Mouse (Mus musculus) forebrain, embryonic 14.5 days (tissue): ENCODE measurements at regions not wholly inside any gene's neighbourhood (a gene's known extent, or its start where the extent isn't known, plus 50 kb on each side); places are given as distances from the start of the nearest gene placed in this dataset.
A peak's percentile ranks its signal among the peaks of the same experiment; 100 is the strongest.

Experiments used
- ATAC-seq: fragments of 200-750 bp; cut with Nextera tagmentation; 2 replicates; pipeline ENCODE4 v1.8.0; 2017; ENCODE audit warnings: mild to moderate bottlenecking, moderate library complexity
- DNase-seq: peaks from one replicate; pipeline ENCODE4 v3.0.0-alpha.2; 2015; ENCODE audit warnings: low spot score
- H3K27ac ChIP-seq: fragments of 300-500 bp; sonication (generic); 2 replicates; pipeline ENCODE4 v1.5.1; 2014; ENCODE audit warnings: low read depth, mild to moderate bottlenecking, control low read depth, low read length, moderate library complexity
- H3K27me3 ChIP-seq: fragments of 300-500 bp; sonication (generic); replicated peaks from 2 replicates; pipeline ENCODE4 v1.6.1; 2014; ENCODE audit warnings: low read length, control low read depth, mixed read lengths; ENCODE audit not compliant: control insufficient read depth, insufficient read depth
- H3K36me3 ChIP-seq: fragments of 300-500 bp; sonication (generic); 2 replicates; pipeline ENCODE4 v1.6.1; 2014; ENCODE audit warnings: low read length, control low read depth; ENCODE audit not compliant: control insufficient read depth, insufficient read depth
- H3K4me1 ChIP-seq: fragments of 300-500 bp; sonication (generic); 2 replicates; pipeline ENCODE4 v1.6.1; 2014; ENCODE audit warnings: antibody characterized with exemption, low read length, control low read depth; ENCODE audit not compliant: control insufficient read depth, insufficient read depth
- H3K4me2 ChIP-seq: fragments of 300-500 bp; sonication (generic); 2 replicates; pipeline ENCODE4 v1.6.1; 2014; ENCODE audit warnings: mild to moderate bottlenecking, control low read depth, low read length
- H3K4me3 ChIP-seq: fragments of 300-500 bp; sonication (generic); 2 replicates; pipeline ENCODE4 v1.5.1; 2014; ENCODE audit warnings: low read depth, low read length, control low read depth
- H3K9ac ChIP-seq: fragments of 300-500 bp; sonication (generic); 2 replicates; pipeline ENCODE4 v1.6.1; 2014; ENCODE audit warnings: mild to moderate bottlenecking, low read length, control low read depth, moderate library complexity
- H3K9me3 ChIP-seq: fragments of 300-500 bp; sonication (generic); replicated peaks from 2 replicates; pipeline ENCODE4 v1.6.1; 2016; ENCODE audit warnings: low read length, control low read depth, mixed read lengths; ENCODE audit not compliant: control insufficient read depth
- WGBS: fragments of 180-500 bp; shearing (Covaris S2); extraction: QIAGEN DNeasy Blood & Tissue Kit; methylation state at CpG from one replicate; pipeline ENCODE4 v1.1.7; 2014; 5-methylcytosine and 5-hydroxymethylcytosine counted together

DNA sequence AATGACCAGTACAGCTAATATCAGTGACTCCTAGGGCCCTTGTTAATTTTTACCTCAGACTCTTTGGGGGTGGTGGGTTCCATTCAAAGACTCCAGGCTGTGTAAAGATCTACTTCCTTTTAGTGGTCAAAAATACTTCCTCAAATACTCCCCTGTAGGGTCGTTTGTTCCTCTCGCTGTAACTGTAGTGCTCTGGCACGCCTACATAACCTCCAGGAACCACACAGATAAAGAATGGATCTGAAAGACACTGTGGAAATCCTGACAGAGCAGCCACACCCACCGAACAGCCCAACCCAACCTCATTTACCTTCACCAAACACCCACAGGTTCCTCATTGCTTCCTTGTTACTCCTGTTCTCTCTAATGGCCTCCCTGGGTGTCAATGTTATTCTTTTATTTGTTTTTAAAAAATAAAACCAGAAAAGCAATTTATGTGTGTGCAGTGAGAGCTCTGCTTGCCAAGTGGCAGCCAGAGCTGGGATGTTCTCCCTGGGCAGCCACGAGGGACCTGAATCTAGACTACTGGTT is 119.7 kb downstream of the Mtx3 start:
- no peak overlapping the region for H3K27ac ChIP-seq
- H3K4me1 ChIP-seq = no peaks in the 10 kb centered on the region
- ATAC-seq (no peak), DNase-seq (no peak)
- no peak overlapping the region for H3K9ac ChIP-seq
- H3K27me3 ChIP-seq = no peaks in the 10 kb centered on the region
- H3K9me3 ChIP-seq = no peaks in the 10 kb centered on the region
- no peaks in the 10 kb centered on the region for H3K36me3 ChIP-seq
- WGBS = 80% methylated on average over 5 of the region's 5 CpGs
- no peak overlapping the region for H3K4me3 ChIP-seq
- H3K4me2 ChIP-seq = no peak overlapping the region

DNA sequence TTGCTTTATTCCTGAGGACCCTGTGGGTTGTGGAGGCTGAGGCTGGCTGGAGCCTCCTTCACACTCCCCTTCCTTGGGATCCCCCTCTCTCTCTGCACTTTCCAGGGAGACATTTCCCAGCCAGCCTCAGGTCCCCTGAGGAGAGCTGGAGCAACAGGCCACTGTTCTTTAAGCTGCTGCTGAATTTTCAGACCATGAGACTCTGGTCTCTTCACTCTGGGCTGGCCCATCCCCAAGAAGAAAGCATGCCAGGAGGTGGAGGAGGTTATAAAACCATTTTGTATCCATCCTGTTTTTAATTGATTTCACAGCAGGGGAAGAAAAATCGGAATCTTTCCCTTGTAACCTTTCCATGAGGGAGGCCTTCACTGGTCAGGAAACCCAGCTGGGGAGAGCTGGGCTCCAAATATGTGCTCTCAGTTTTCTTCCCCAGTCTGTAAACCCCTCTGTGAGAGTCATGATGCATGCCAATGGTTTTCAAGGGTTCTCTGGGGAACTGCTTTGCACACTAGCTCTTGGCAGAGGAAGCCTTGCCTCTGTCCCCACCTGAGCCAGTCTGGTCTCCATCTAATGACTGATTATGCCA is 122.6 kb downstream of the Mtx3 start:
- 50% methylated on average over 1 of the region's 1 CpGs for WGBS
- ATAC-seq (no peak), DNase-seq (no peak)
- Histone ChIP-seq H3K27ac (no peak overlapping the region), H3K9ac (no peak overlapping the region), H3K4me2 (no peak overlapping the region), H3K4me1 (no peaks in the 10 kb centered on the region), H3K4me3 (no peak overlapping the region), H3K9me3 (no peaks in the 10 kb centered on the region), H3K36me3 (no peaks in the 10 kb centered on the region), H3K27me3 (no peaks in the 10 kb centered on the region)

DNA sequence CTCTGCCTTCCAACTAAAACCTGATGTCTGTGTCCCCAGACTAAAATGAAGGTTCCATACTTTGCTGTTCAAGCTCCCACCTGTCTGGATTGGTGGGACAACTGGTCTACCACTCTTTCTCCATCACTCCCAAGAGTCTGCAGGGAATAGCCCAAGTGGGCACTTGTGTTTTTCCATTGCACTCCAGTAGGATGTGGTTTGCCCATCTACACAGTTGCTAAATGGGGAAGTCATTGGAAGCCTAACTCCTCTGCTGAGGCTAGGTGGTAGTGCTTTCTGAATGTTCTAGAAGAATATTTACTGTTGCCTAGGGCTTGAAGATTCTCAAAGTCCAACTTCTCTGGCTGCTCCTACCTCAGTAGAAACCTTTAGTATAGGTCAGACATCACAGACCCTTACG is 125.0 kb downstream of the Mtx3 start:
- Histone ChIP-seq H3K4me2 (no peak overlapping the region), H3K36me3 (no peaks in the 10 kb centered on the region), H3K4me3 (no peak overlapping the region), H3K9me3 (no peaks in the 10 kb centered on the region), H3K27ac (no peak overlapping the region), H3K27me3 (no peaks in the 10 kb centered on the region), H3K9ac (no peak overlapping the region), H3K4me1 (no peaks in the 10 kb centered on the region)
- DNase-seq (no peak), ATAC-seq (no peak)
- 87% methylated on average over 1 of the region's 1 CpGs for WGBS

GRCm38 (mm10) chr13:92972891-92973290 is 128.3 kb downstream of the Mtx3 start:
- Histone ChIP-seq H3K36me3 (no peaks in the 10 kb centered on the region), H3K9ac (no peak overlapping the region), H3K27me3 (no peaks in the 10 kb centered on the region), H3K4me3 (no peak overlapping the region), H3K9me3 (no peaks in the 10 kb centered on the region), H3K27ac (no peak overlapping the region), H3K4me1 (no peaks in the 10 kb centered on the region), H3K4me2 (no peak overlapping the region)
- ATAC-seq = no peak
- peak; percentile 24 for DNase-seq
- WGBS = 46% methylated on average over 5 of the region's 5 CpGs

DNA sequence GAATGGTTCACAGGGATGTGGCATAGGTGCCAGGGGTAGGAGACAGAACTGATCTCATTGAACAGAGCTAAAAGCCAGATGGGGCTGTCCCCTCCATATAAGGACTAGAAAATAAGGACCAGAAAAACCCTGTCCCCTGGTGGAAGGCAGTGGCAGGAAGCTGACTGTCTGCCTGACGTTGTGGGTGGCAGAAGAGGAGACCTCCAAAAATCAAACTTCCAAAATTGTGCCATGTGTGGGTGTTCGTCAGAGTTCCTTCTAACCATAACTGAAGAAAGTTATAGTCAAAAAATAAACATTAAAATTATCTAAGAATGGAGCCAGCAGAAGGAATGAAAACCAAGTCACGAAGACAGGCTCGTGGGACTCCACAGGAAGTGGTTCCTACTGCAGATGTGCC is 129.2 kb downstream of the Mtx3 start:
- Histone ChIP-seq H3K9me3 (no peaks in the 10 kb centered on the region), H3K27ac (no peak overlapping the region), H3K4me2 (no peak overlapping the region), H3K4me3 (no peak overlapping the region), H3K27me3 (no peaks in the 10 kb centered on the region), H3K9ac (no peak overlapping the region), H3K4me1 (no peaks in the 10 kb centered on the region), H3K36me3 (no peaks in the 10 kb centered on the region)
- ATAC-seq = no peak
- no peak for DNase-seq
- WGBS = 84% methylated on average over 4 of the region's 4 CpGs

DNA sequence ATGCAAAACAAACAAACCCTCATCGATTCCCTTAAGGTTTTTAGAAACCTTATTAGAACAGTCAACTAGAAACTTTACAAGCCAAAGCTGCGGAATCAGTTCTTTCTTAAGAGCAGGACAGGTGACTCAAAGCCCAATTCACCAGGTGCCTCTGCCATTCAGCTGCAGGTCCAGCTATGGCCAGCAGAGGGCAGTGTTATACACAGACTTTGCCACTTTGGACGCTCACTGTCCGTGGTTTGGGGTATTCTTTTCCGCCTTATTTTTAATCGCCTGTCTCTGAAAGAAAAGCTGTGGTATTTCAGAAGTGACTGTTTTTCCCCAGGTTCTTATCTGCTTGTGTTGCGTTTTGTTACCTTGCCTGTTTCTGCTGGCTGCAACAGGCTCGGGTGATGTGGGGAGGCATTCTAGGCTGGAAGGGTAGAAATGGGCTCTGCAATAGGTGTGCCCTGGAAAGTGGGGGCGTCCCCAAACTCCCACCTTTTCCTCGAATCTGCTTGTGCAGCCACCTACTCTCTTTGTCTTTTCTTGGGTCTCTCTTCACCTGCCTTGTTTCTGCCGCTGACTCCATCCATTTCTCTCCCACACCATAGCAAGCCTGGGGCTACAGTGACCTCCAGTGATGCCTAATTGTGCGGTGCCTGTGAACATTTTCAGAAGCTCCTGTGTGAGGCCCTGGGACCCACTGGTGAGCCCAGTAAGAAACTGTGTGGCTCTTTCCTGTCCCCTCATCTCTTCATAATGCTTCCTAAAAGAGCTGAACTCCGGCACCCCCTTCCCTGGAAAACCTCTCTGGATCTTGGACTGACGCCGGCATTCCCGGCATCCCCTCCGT is 142.4 kb downstream of the Mtx3 start:
- Histone ChIP-seq H3K27ac (no peak overlapping the region), H3K9ac (no peak overlapping the region)
- 51% methylated on average over 17 of the region's 17 CpGs for WGBS

DNA sequence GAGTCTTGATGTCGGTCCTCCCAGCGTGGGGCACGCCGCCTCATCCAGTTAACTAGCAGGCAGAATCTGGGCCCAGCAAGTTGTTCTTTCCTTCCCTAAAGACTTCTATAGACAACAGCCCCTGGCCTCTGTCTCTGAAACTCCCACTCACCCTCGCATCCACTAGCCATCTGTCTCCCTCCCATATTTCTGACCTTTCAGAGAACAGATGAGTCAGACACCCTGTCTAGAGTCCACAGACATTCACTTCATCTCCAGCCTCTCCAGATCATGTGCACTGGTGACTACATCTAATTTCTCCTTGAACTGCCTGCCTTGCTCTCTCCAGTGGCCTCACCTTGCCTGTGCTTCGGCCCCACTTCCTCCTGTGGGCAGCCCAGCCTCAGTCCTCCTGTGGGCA is 143.1 kb downstream of the Mtx3 start:
- Histone ChIP-seq H3K27ac (no peak overlapping the region), H3K27me3 (no peaks in the 10 kb centered on the region), H3K36me3 (no peaks in the 10 kb centered on the region), H3K9ac (no peak overlapping the region), H3K4me2 (no peak overlapping the region), H3K4me1 (no peaks in the 10 kb centered on the region; the same call in 1 of the 2 replicates), H3K4me3 (no peak overlapping the region), H3K9me3 (no peaks in the 10 kb centered on the region)
- ATAC-seq = no peak
- 94% methylated on average over 6 of the region's 6 CpGs for WGBS
- DNase-seq = no peak

More for the DNA sequence above, 142.4 kb downstream of the Mtx3 start:
- no peaks in the 10 kb centered on the region; the same call in 1 of the 2 replicates for H3K4me1 ChIP-seq
- no peaks in the 10 kb centered on the region for H3K36me3 ChIP-seq
- peak overlapping the region; percentile 49 for H3K4me2 ChIP-seq
- H3K27me3 ChIP-seq = no peaks in the 10 kb centered on the region
- peak; percentile 80 for DNase-seq
- peak overlapping the region; percentile 14; the same call in 1 of the 2 replicates for H3K4me3 ChIP-seq
- H3K9me3 ChIP-seq = no peaks in the 10 kb centered on the region
- ATAC-seq = peak; percentile 74

DNA sequence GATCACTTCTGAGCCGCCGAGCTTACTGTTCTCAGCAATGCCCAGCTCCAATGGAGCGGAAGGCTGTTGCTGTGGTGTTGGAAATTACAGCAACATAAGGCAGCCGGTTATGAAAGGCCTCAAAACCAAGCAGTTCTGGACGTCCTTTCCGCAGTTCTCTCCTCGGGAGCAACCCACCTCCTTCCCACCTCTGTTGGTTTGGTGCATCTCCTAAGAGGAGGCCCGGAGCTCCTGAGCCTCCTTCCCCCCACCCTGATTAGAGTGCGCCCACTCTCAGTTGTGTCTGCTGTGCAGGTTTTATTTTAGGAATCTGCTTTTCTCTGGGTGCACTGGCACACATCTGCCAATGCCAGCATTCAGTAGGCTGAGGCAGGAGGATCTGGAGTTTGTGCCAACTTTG is 144.0 kb downstream of the Mtx3 start:
- ATAC-seq (no peak; the same call in 1 of the 2 replicates), DNase-seq (no peak)
- Histone ChIP-seq H3K4me3 (no peak overlapping the region), H3K4me2 (no peak overlapping the region), H3K9me3 (no peaks in the 10 kb centered on the region), H3K36me3 (no peaks in the 10 kb centered on the region), H3K4me1 (no peaks in the 10 kb centered on the region; the same call in 1 of the 2 replicates), H3K27ac (no peak overlapping the region), H3K9ac (no peak overlapping the region), H3K27me3 (no peaks in the 10 kb centered on the region)
- 55% methylated on average over 9 of the region's 9 CpGs for WGBS
